Mouse (Mus musculus) midbrain, embryonic 10.5 days (tissue): ENCODE data around the gene Dcaf17. TPM values are rescaled to one million over a fixed set of nuclear protein-coding genes. Genes with fewer than 3 reads are reported as not detected.
A peak's percentile ranks its signal among the peaks of the same experiment; 100 is the strongest.

ENCODE experiments used
- DNase-seq: peaks from one replicate; pipeline ENCODE4 v3.0.0-alpha.2; 2017; ENCODE audit warnings: low spot score
- H3K27ac ChIP-seq: fragments of 300-500 bp; sonication (generic); replicated peaks from 2 replicates; pipeline ENCODE4 v1.5.1; 2016; ENCODE audit warnings: mild to moderate bottlenecking
- H3K27me3 ChIP-seq: fragments of 300-500 bp; sonication (generic); 2 replicates; pipeline ENCODE4 v1.6.1; 2016; ENCODE audit warnings: low read depth, mild to moderate bottlenecking; ENCODE audit not compliant: poor library complexity, severe bottlenecking
- H3K36me3 ChIP-seq: fragments of 300-500 bp; sonication (generic); 2 replicates; pipeline ENCODE4 v1.6.1; 2016; ENCODE audit warnings: mild to moderate bottlenecking, moderate library complexity
- H3K4me1 ChIP-seq: fragments of 300-500 bp; sonication (generic); 2 replicates; pipeline ENCODE4 v1.6.1; 2016
- H3K4me3 ChIP-seq: fragments of 300-500 bp; sonication (generic); 2 replicates; pipeline ENCODE4 v1.5.1; 2016; ENCODE audit warnings: mild to moderate bottlenecking, moderate library complexity
- H3K9me3 ChIP-seq: fragments of 300-500 bp; sonication (generic); replicated peaks from 2 replicates; pipeline ENCODE4 v1.6.1; 2016; ENCODE audit warnings: mild to moderate bottlenecking
- WGBS: fragments of 180-500 bp; shearing (Covaris S2); methylation state at CpG from one replicate; pipeline ENCODE4 v1.1.7; 2016; 5-methylcytosine and 5-hydroxymethylcytosine counted together
- polyA plus RNA-seq: library from polyadenylated mRNA; unstranded; fragments of >200 nt; fragmentation: Nextera tagmentation; extraction: Ambion mirVana; gene quantifications from 2 replicates; pipeline ENCODE4 v1.2.1, GENCODE M21; 2016

Dcaf17 gene
- polyA plus RNA-seq, 1 experiment from 2014 or later: 43.3 TPM

- no peak for DNase-seq
- Histone ChIP-seq H3K9me3 (no peaks in the 10 kb centered on the region), H3K27me3 (no peaks in the 10 kb centered on the region), H3K4me1 (peaks cover 15% of the 10 kb centered on the region), H3K36me3 (no peaks in the 10 kb centered on the region), H3K4me3 (no peak overlapping the region), H3K27ac (no peak overlapping the region)
- 91% methylated on average over 18 of the region's 18 CpGs for WGBS
These were observed 22.9 kb upstream of the Dcaf17 start for GRCm38 (mm10) chr2:71031973-71032794.

DNA sequence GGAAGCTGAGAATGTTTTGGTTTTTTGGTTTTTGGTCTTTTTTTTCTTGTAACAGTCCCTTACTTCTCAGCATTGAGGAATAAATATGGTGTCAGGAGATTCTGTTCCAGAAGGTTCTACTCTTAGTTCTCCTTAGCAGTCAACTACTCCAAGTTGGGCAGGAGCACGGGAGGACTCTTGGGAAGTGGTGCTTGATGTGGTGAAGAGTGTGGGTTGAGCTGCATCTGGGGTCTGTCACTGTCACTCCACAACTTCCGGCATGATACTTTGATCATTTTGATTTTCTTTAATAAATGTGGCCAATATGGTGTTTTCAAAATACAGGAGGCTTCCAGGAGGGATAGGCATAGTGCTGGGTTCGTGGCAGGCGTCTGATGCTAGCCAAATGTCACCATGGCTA is 22.1 kb upstream of the Dcaf17 start:
- Histone ChIP-seq H3K27me3 (no peaks in the 10 kb centered on the region), H3K36me3 (no peaks in the 10 kb centered on the region), H3K27ac (no peak overlapping the region), H3K4me3 (no peak overlapping the region), H3K4me1 (peaks cover 15% of the 10 kb centered on the region), H3K9me3 (no peaks in the 10 kb centered on the region)
- DNase-seq: no peak
- 91% methylated on average over 4 of the region's 4 CpGs for WGBS

GRCm38 (mm10) chr2:71033987-71034386 is 21.1 kb upstream of the Dcaf17 start:
- DNase-seq: no peak
- Histone ChIP-seq H3K4me3 (no peak overlapping the region), H3K4me1 (peaks cover 15% of the 10 kb centered on the region), H3K27me3 (no peaks in the 10 kb centered on the region), H3K27ac (no peak overlapping the region; the same call in 1 of the 2 replicates), H3K36me3 (no peaks in the 10 kb centered on the region), H3K9me3 (no peaks in the 10 kb centered on the region)
- WGBS: 72% methylated on average over 8 of the region's 8 CpGs

GRCm38 (mm10) chr2:71037447-71037846 is 17.7 kb upstream of the Dcaf17 start:
- H3K36me3 ChIP-seq: no peaks in the 10 kb centered on the region
- 86% methylated on average over 6 of the region's 6 CpGs for WGBS
- no peak overlapping the region for H3K4me3 ChIP-seq
- H3K4me1 ChIP-seq: peaks cover 25% of the 10 kb centered on the region
- DNase-seq: no peak
- no peaks in the 10 kb centered on the region for H3K9me3 ChIP-seq
- H3K27me3 ChIP-seq: no peaks in the 10 kb centered on the region
- no peak overlapping the region for H3K27ac ChIP-seq

DNA sequence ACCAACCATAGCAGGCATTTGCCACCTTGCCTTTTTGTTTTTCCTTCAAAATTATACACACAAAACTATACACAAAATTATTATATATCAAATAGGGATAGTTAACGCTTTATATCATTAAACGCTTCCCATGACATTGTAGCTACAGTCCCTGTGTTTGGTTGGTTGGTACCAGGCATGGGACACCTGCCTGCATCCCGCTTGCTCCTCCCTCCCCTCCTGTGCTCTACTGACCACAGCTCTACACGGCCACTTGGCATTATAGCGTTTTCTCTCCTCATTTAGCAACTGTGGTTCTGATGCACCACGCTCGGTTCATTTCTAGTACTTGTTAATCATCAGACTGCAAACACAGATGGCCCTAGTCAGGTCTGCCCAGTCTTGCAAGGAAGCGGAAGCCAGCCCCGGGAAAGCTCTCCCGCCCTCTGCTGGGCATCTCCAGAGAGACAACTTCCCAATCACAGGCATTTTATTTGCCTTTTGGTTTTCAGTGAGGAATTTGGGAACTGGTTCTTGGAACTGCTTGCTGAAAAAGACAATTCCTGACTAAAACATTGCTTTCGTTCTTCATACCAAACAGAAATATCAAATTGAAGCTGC is 15.5 kb upstream of the Dcaf17 start:
- Histone ChIP-seq H3K9me3 (no peaks in the 10 kb centered on the region), H3K36me3 (no peaks in the 10 kb centered on the region), H3K4me1 (peaks cover 11% of the 10 kb centered on the region), H3K4me3 (no peak overlapping the region), H3K27ac (no peak overlapping the region), H3K27me3 (no peaks in the 10 kb centered on the region)
- 58% methylated on average over 11 of the region's 11 CpGs for WGBS
- DNase-seq: peak; percentile 74

DNA sequence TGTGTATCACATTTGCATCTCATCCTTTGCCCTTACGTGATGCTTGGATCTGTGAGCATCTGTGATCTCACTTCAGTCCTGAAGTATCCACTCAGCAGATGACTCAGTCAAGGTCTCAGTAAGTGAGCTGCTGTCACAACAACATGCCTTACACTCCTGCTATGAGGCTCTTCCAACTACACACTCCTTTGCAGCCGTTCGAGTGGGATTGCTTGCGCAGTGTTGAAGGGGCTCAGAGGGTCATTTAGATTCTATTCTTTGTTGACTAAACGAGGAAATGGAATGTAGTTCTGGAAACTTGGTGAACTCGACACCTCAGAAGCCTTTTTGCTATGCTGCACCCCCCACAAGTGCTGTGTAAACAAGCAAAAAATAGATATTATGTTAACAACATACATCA is 9.0 kb upstream of the Dcaf17 start:
- Histone ChIP-seq H3K9me3 (no peaks in the 10 kb centered on the region), H3K36me3 (no peaks in the 10 kb centered on the region), H3K27me3 (no peaks in the 10 kb centered on the region), H3K4me3 (no peak overlapping the region), H3K27ac (no peak overlapping the region), H3K4me1 (peaks cover 7% of the 10 kb centered on the region; the same call in 1 of the 2 replicates)
- 76% methylated on average over 6 of the region's 6 CpGs for WGBS
- DNase-seq: no peak

- Histone ChIP-seq H3K4me3 (no peak overlapping the region), H3K27ac (no peak overlapping the region), H3K27me3 (no peaks in the 10 kb centered on the region), H3K9me3 (no peaks in the 10 kb centered on the region), H3K36me3 (no peaks in the 10 kb centered on the region), H3K4me1 (peaks cover 6% of the 10 kb centered on the region; the same call in 1 of the 2 replicates)
- no peak for DNase-seq
- WGBS: 84% methylated on average over 6 of the region's 6 CpGs
These were observed 8.3 kb upstream of the Dcaf17 start for GRCm38 (mm10) chr2:71046751-71047320.

GRCm38 (mm10) chr2:71048896-71049295 is 6.2 kb upstream of the Dcaf17 start:
- Histone ChIP-seq H3K36me3 (no peaks in the 10 kb centered on the region), H3K4me3 (no peak overlapping the region), H3K4me1 (peaks cover 3% of the 10 kb centered on the region), H3K27ac (no peak overlapping the region), H3K27me3 (no peaks in the 10 kb centered on the region), H3K9me3 (no peaks in the 10 kb centered on the region)
- DNase-seq: no peak
- 78% methylated on average over 12 of the region's 12 CpGs for WGBS

DNA sequence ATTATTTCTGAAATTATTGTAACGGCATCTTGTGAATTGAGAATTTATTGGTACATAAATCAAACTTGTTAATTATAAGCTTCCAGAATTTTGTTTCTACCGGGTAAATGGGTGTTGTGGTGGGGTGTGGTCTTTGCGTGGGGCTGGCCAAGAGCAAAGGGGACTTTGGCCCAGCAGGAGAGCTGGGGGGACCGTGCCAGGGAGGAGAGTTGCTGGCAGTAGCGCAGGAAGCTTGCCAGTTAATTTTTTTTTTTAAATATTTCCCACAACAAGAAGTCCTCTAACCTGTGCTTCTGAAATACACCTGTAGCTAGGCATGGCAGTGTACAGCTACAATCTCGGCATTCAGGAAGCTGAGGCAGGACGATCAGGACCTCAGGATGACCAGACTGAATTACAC is 4.6 kb upstream of the Dcaf17 start:
- Histone ChIP-seq H3K4me3 (no peak overlapping the region), H3K27ac (no peak overlapping the region), H3K4me1 (peaks cover 19% of the 10 kb centered on the region), H3K27me3 (no peaks in the 10 kb centered on the region), H3K36me3 (no peaks in the 10 kb centered on the region), H3K9me3 (no peaks in the 10 kb centered on the region)
- no peak for DNase-seq
- 94% methylated on average over 7 of the region's 7 CpGs for WGBS

DNA sequence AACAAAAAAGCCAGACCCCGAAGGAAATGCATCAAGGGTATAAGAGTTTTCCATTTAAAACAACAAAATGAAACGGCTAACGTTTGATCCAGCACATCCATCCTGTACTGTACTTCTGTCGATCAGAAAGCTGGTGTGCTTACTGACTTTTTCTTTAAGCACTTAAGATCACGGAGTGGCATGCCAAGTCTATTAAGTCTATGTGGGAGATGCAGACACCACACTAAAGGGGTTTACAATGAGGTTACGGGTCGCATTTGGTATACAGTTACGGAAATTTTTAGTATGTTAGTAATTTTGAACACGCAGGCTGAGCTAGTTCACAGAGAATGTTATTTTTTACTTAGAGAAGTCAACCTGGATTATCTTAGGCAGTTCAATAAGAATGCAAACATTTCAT is 412 bp upstream of the Dcaf17 start:
- DNase-seq: no peak
- 61% methylated on average over 9 of the region's 9 CpGs for WGBS
- peaks cover 18% of the 10 kb centered on the region for H3K36me3 ChIP-seq
- H3K27ac ChIP-seq: peak overlapping the region; percentile 90
- no peaks in the 10 kb centered on the region for H3K9me3 ChIP-seq
- peaks cover 22% of the 10 kb centered on the region for H3K4me1 ChIP-seq
- H3K4me3 ChIP-seq: peak overlapping the region; percentile 73
- H3K27me3 ChIP-seq: no peaks in the 10 kb centered on the region

- Histone ChIP-seq H3K27me3 (no peaks in the 10 kb centered on the region), H3K9me3 (no peaks in the 10 kb centered on the region), H3K4me1 (peaks cover 22% of the 10 kb centered on the region), H3K36me3 (peaks cover 26% of the 10 kb centered on the region), H3K4me3 (peak overlapping the region; percentile 73), H3K27ac (peak overlapping the region; percentile 90)
- no peak for DNase-seq
- 13% methylated on average over 21 of the region's 21 CpGs for WGBS
These were observed 1.1 kb downstream of the Dcaf17 start for GRCm38 (mm10) chr2:71056115-71056835.

DNA sequence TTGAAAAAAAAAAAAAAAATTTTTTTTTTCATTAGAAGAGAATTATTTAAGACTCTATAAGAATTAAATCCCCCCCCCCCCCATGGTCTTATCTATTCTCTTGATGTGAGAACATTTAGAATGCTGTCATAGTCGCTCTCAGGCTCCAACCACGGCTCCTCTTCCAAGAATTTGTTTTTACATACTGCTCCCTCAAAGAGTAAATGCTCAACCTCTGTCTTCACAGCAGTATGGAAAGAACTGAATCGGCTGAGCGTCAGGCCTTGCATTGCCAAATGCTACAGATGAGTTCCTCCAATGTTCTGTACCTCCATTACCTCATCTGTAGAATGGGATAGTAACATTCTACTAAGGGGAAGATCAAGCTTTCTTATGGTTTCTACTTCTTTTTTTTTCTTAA is 16.5 kb downstream of the Dcaf17 start:
- Histone ChIP-seq H3K4me3 (no peak overlapping the region), H3K27me3 (no peaks in the 10 kb centered on the region), H3K9me3 (no peaks in the 10 kb centered on the region), H3K27ac (no peak overlapping the region), H3K36me3 (peaks cover 14% of the 10 kb centered on the region), H3K4me1 (no peaks in the 10 kb centered on the region)
- 97% methylated on average over 4 of the region's 4 CpGs for WGBS
- no peak for DNase-seq
